In genomic region chr4:10872685-10873539, GRCm38 (mm10) we compare ENCODE assay signal across 8 mouse cellular contexts. TPM values are rescaled to one million over a fixed set of nuclear protein-coding genes. Genes with fewer than 3 reads are reported as not detected.
DNase-seq lines count a peak whose midpoint lies in the region; ATAC-seq lines count a peak whose summit lies in the region.

No protein-coding gene starts in this region.

- no peaks in the 10 kb centered on the region for H3K27me3 ChIP-seq in hindbrain, embryonic 14.5 days (ENCODE audit: control insufficient read depth, insufficient read depth, low read length)
- no peaks in the 10 kb centered on the region for H3K27me3 ChIP-seq in midbrain, embryonic 14.5 days (ENCODE audit: control insufficient read depth, insufficient read depth, low read length)

- ATAC-seq in hindbrain, embryonic 14.5 days (ENCODE audit: low FRiP score): no peak
- ATAC-seq in midbrain, embryonic 14.5 days (ENCODE audit: low FRiP score, low TSS enrichment): no peak

- H3K9ac ChIP-seq in hindbrain, embryonic 14.5 days: peak overlapping the region; percentile 55
- peak overlapping the region; percentile 92; the same call in 1 of the 2 replicates for H3K9ac ChIP-seq in midbrain, embryonic 14.5 days (replicated peaks; ENCODE audit: low read length)

- peak overlapping the region; percentile 54 for H3K27ac ChIP-seq in hindbrain, embryonic 14.5 days
- peak overlapping the region; percentile 99; the same call in 1 of the 2 replicates for H3K27ac ChIP-seq in midbrain, embryonic 14.5 days (replicated peaks; ENCODE audit: low read depth, low read length)

- H3K9me3 ChIP-seq in hindbrain, embryonic 14.5 days (ENCODE audit: control insufficient read depth, low read length): no peaks in the 10 kb centered on the region
- no peaks in the 10 kb centered on the region for H3K9me3 ChIP-seq in midbrain, embryonic 14.5 days (ENCODE audit: control insufficient read depth, low read length)

- peak overlapping the region; percentile 57 for H3K4me2 ChIP-seq in hindbrain, embryonic 14.5 days (replicated peaks)
- peak overlapping the region; percentile 57 for H3K4me2 ChIP-seq in midbrain, embryonic 14.5 days (ENCODE audit: low read length)

- H3K4me3 ChIP-seq in hindbrain, embryonic 14.5 days (replicated peaks; ENCODE audit: low read length): peak overlapping the region; percentile 58
- H3K4me3 ChIP-seq in midbrain, embryonic 14.5 days (replicated peaks; ENCODE audit: low read depth, low read length): peak overlapping the region; percentile 94

- no peaks in the 10 kb centered on the region for H3K36me3 ChIP-seq in hindbrain, embryonic 14.5 days (replicated peaks; ENCODE audit: control insufficient read depth, insufficient read depth)
- no peaks in the 10 kb centered on the region for H3K36me3 ChIP-seq in midbrain, embryonic 14.5 days (ENCODE audit: control insufficient read depth, insufficient read depth, low read length)

- WGBS in hindbrain, embryonic 14.5 days: 25% methylated on average over 16 of the region's 16 CpGs
- WGBS in midbrain, embryonic 14.5 days: 25% methylated on average over 16 of the region's 16 CpGs

- H3K4me1 ChIP-seq in hindbrain, embryonic 14.5 days (replicated peaks; ENCODE audit: control insufficient read depth, insufficient read depth, low read length): peaks cover 10% of the 10 kb centered on the region; the same call in 1 of the 2 replicates
- peaks cover 15% of the 10 kb centered on the region for H3K4me1 ChIP-seq in midbrain, embryonic 14.5 days (ENCODE audit: control insufficient read depth, insufficient read depth, low read length)

- peak; percentile 16 for DNase-seq in cerebellum, adult 11-12 months
- no peak for DNase-seq in cerebellum, adult 9-10 months
- DNase-seq in thymus, postnatal 25 days: peak; percentile 11
- no peak for DNase-seq in thymus, postnatal 14 days
- DNase-seq in hindbrain, embryonic 14.5 days (ENCODE audit: low spot score): peak; percentile 29
- DNase-seq in midbrain, embryonic 14.5 days: peak; percentile 50
- DNase-seq in Muller cell, postnatal 12 days (ENCODE audit: inconsistent ontology term): no peak
- DNase-seq in urinary bladder, adult 18-20 months (ENCODE audit: low spot score in 2 of 2): no peak

RNA-seq across cellular contexts. Expression of gene 2610301B20Rik, which starts 1.4 kb away (rescaled TPM):
- polyA plus RNA-seq in hindbrain, embryonic 14.5 days (2014; fragmentation: Nextera tagmentation; extraction: Ambion mirVana): 44.0 and 51.2 TPM in 2 replicates
- 48.2 and 53.4 TPM in 2 replicates for polyA plus RNA-seq in midbrain, embryonic 14.5 days (2014; fragmentation: Nextera tagmentation; extraction: Ambion mirVana)

Comparison
In these comparisons a context has a peak if more than half of its experiments do, and no peak if none do; other contexts are left out.
1. DNase-seq: peak in cerebellum, adult 11-12 months (single experiment), thymus, postnatal 25 days (single experiment), hindbrain, embryonic 14.5 days (single experiment) and midbrain, embryonic 14.5 days (single experiment); none in cerebellum, adult 9-10 months (single experiment), thymus, postnatal 14 days (single experiment), Muller cell, postnatal 12 days (single experiment) and urinary bladder, adult 18-20 months (0 of 2).